Mouse (Mus musculus): Measurements from ENCODE around the gene Col13a1. TPM values are rescaled to one million over a fixed set of nuclear protein-coding genes. Genes with fewer than 3 reads are reported as not detected.

Gene Col13a1
- polyA plus RNA-seq, 1 experiment from 2014 or later, result 11.4 TPM

- peaks cover 33% of the 10 kb centered on the region for H3K4me1 ChIP-seq
- no peaks in the 10 kb centered on the region for H3K9me3 ChIP-seq
- no peak overlapping the region for H3K9ac ChIP-seq
- no peaks in the 10 kb centered on the region for H3K27me3 ChIP-seq
- H3K4me3 ChIP-seq, result no peak overlapping the region
- no peaks in the 10 kb centered on the region for H3K36me3 ChIP-seq
- H3K27ac ChIP-seq, result no peak overlapping the region
- no peak for ATAC-seq (ENCODE audit: insufficient number of reproducible peaks, insufficient read depth, low FRiP score, low TSS enrichment, low read depth)
- H3K4me2 ChIP-seq, result no peak overlapping the region
Observed at GRCm38 (mm10) chr10:61925691-61926090, 53.2 kb downstream of the Col13a1 start.

DNA sequence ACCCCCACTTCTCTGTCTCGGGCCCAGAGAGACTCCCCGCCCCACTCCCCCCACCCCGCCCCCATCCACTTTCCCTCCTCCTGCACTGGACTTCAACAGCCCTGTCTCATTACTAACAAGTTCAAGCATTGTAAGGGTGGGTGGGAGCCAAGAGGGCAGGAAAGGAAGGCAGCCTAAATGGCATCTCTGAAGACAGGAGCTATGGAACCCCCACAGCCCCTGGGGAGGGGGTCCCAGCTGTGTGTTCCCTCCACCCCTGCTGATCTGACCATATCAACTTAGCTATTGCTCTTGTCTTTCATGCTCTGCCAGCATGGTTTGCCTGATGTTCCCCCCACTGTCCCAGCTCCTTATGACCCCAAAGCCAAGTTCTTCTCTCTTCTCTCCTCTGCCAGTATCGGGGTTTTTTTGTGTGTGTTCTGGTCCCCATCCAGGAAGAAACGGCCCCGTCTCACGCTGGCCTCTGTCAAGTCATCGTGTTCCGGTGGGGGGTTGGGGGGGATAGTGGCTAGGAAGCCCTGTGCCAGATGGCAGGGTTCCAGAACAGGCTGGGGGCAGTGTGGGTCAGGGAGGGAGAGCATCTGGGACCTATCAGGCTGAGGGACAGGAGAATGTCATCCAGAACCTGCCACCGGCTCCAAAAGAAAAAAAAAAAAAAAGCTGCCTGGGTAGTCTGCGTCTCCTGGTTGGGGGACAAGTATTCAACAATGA is 58.1 kb downstream of the Col13a1 start:
- peak overlapping the region; percentile 89 for H3K27ac ChIP-seq
- peak overlapping the region; percentile 45 for H3K4me2 ChIP-seq
- no peaks in the 10 kb centered on the region for H3K9me3 ChIP-seq
- peak overlapping the region; percentile 49 for H3K9ac ChIP-seq
- 11% methylated on average over 11 of the region's 11 CpGs for WGBS
- H3K4me3 ChIP-seq, result no peak overlapping the region
- peak; percentile 35 for ATAC-seq (ENCODE audit: insufficient number of reproducible peaks, insufficient read depth, low FRiP score, low TSS enrichment, low read depth)
- no peaks in the 10 kb centered on the region for H3K36me3 ChIP-seq
- no peaks in the 10 kb centered on the region for H3K27me3 ChIP-seq
- peaks cover 24% of the 10 kb centered on the region for H3K4me1 ChIP-seq

- Histone ChIP-seq H3K36me3 (no peaks in the 10 kb centered on the region), H3K27ac (peak overlapping the region; percentile 89), H3K27me3 (no peaks in the 10 kb centered on the region), H3K9me3 (no peaks in the 10 kb centered on the region), H3K4me1 (peaks cover 24% of the 10 kb centered on the region), H3K4me3 (peak overlapping the region; percentile 7; the same call in 1 of the 2 replicates), H3K4me2 (peak overlapping the region; percentile 45), H3K9ac (peak overlapping the region; percentile 49; the same call in 1 of the 2 replicates)
- ATAC-seq (ENCODE audit: insufficient number of reproducible peaks, insufficient read depth, low FRiP score, low TSS enrichment, low read depth), result peak; percentile 66
- 16% methylated on average over 13 of the region's 13 CpGs for WGBS
Observed at GRCm38 (mm10) chr10:61919924-61920654, 58.8 kb downstream of the Col13a1 start.

- WGBS, result 78% methylated on average over 4 of the region's 4 CpGs
- H3K9me3 ChIP-seq, result no peaks in the 10 kb centered on the region
- H3K4me3 ChIP-seq, result no peak overlapping the region
- ATAC-seq (ENCODE audit: insufficient number of reproducible peaks, insufficient read depth, low FRiP score, low TSS enrichment, low read depth), result no peak
- H3K4me2 ChIP-seq, result 0 out of 2 replicates have a peak overlapping the region, but pooled peaks have one; percentile 45
- H3K9ac ChIP-seq, result peak overlapping the region; percentile 49; the same call in 1 of the 2 replicates
- peaks cover 24% of the 10 kb centered on the region for H3K4me1 ChIP-seq
- H3K27ac ChIP-seq, result peak overlapping the region; percentile 89
- H3K36me3 ChIP-seq, result no peaks in the 10 kb centered on the region
- H3K27me3 ChIP-seq, result no peaks in the 10 kb centered on the region
Observed at GRCm38 (mm10) chr10:61919496-61919895, 59.4 kb downstream of the Col13a1 start.

DNA sequence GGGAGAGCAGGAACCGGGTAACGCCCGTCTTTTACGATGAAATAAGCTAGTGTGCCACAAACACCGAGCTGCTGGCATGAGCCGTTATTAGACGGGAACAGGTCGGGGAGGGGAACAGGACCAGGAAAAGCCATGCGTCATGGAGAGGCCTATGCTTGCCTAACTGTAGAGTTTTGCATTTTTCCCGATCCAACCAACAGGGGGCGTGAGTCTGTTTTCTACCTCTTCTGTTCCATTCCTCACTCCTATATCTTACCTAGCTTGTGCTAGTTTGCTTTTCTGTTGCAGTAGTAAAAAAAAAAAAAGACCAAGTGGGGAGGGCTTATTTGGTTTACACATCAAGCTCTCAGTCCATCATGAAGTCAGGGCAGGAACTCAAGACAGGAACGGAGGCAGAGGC is 61.8 kb downstream of the Col13a1 start:
- 93% methylated on average over 12 of the region's 12 CpGs for WGBS
- Histone ChIP-seq H3K4me3 (no peak overlapping the region), H3K27ac (no peak overlapping the region), H3K9me3 (no peaks in the 10 kb centered on the region), H3K4me2 (no peak overlapping the region), H3K36me3 (no peaks in the 10 kb centered on the region), H3K9ac (no peak overlapping the region), H3K4me1 (peaks cover 24% of the 10 kb centered on the region), H3K27me3 (no peaks in the 10 kb centered on the region)
- no peak for ATAC-seq (ENCODE audit: insufficient number of reproducible peaks, insufficient read depth, low FRiP score, low TSS enrichment, low read depth)

DNA sequence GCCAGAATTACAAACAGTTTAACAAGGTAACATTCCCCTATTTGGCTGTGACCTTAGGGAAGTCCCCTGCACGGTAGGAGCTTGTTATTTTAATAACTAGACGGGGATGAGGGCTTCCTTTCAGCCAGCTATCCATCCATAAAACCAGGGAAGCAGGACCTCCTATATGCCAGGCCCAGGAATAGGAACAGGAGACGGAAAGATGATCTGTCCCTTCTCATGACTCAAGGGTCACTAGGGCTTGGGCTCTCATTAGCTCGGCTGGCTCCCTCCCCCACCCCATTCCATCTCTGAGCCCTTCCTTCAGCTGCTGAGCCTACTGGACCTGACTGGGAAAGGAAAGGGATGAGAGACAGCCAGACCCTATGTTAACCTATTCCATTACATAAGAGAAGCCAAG is 67.1 kb downstream of the Col13a1 start:
- Histone ChIP-seq H3K36me3 (no peaks in the 10 kb centered on the region), H3K4me2 (no peak overlapping the region), H3K4me3 (no peak overlapping the region), H3K27ac (no peak overlapping the region), H3K9me3 (no peaks in the 10 kb centered on the region), H3K4me1 (peaks cover 3% of the 10 kb centered on the region; the same call in 1 of the 2 replicates), H3K27me3 (no peaks in the 10 kb centered on the region), H3K9ac (no peak overlapping the region)
- ATAC-seq (ENCODE audit: insufficient number of reproducible peaks, insufficient read depth, low FRiP score, low TSS enrichment, low read depth), result no peak
- WGBS, result 42% methylated on average over 4 of the region's 4 CpGs

GRCm38 (mm10) chr10:61909004-61909403 is 69.9 kb downstream of the Col13a1 start:
- H3K27me3 ChIP-seq, result no peaks in the 10 kb centered on the region
- no peak for ATAC-seq (ENCODE audit: insufficient number of reproducible peaks, insufficient read depth, low FRiP score, low TSS enrichment, low read depth)
- H3K4me2 ChIP-seq, result no peak overlapping the region
- H3K4me1 ChIP-seq, result peaks cover 22% of the 10 kb centered on the region
- no peaks in the 10 kb centered on the region for H3K36me3 ChIP-seq
- no peaks in the 10 kb centered on the region for H3K9me3 ChIP-seq
- peak overlapping the region; percentile 8; the same call in 1 of the 2 replicates for H3K27ac ChIP-seq
- no peak overlapping the region for H3K9ac ChIP-seq
- WGBS, result 38% methylated on average over 3 of the region's 3 CpGs
- H3K4me3 ChIP-seq, result no peak overlapping the region

DNA sequence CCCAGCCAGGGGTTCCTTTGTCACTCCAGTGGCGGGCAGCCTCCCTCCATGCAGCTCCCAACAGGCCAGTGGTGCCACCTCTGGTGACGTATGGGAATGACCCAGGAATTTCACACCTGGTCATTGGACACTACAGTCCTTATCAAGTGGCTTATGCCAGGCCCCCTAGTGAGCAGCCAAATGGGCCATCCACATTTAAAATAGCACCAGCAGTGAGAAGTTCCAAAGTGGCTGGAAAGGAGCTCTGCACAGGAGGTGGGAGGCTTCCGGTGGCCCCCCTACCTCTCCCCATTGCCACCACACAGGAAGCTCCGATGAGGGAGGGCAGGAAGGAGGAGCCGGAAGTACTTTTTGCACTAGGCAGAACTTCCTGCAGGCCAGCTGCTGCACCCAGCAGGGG is 72.7 kb downstream of the Col13a1 start:
- no peaks in the 10 kb centered on the region for H3K36me3 ChIP-seq
- no peaks in the 10 kb centered on the region for H3K9me3 ChIP-seq
- H3K27me3 ChIP-seq, result no peaks in the 10 kb centered on the region
- H3K4me3 ChIP-seq, result no peak overlapping the region
- no peak overlapping the region for H3K27ac ChIP-seq
- H3K9ac ChIP-seq, result no peak overlapping the region
- no peak overlapping the region for H3K4me2 ChIP-seq
- H3K4me1 ChIP-seq, result peaks cover 28% of the 10 kb centered on the region
- WGBS, result 44% methylated on average over 5 of the region's 5 CpGs
- ATAC-seq (ENCODE audit: insufficient number of reproducible peaks, insufficient read depth, low FRiP score, low TSS enrichment, low read depth), result no peak

- H3K36me3 ChIP-seq, result no peaks in the 10 kb centered on the region
- 29% methylated on average over 8 of the region's 8 CpGs for WGBS
- no peak overlapping the region for H3K4me2 ChIP-seq
- no peaks in the 10 kb centered on the region for H3K9me3 ChIP-seq
- no peaks in the 10 kb centered on the region for H3K27me3 ChIP-seq
- 0 out of 2 replicates have a peak overlapping the region, but pooled peaks have one; percentile 39 for H3K27ac ChIP-seq
- no peak overlapping the region for H3K4me3 ChIP-seq
- peaks cover 28% of the 10 kb centered on the region for H3K4me1 ChIP-seq
- no peak for ATAC-seq (ENCODE audit: insufficient number of reproducible peaks, insufficient read depth, low FRiP score, low TSS enrichment, low read depth)
- 0 out of 2 replicates have a peak overlapping the region, but pooled peaks have one; percentile 21 for H3K9ac ChIP-seq
Observed at GRCm38 (mm10) chr10:61905308-61905707, 73.6 kb downstream of the Col13a1 start.

DNA sequence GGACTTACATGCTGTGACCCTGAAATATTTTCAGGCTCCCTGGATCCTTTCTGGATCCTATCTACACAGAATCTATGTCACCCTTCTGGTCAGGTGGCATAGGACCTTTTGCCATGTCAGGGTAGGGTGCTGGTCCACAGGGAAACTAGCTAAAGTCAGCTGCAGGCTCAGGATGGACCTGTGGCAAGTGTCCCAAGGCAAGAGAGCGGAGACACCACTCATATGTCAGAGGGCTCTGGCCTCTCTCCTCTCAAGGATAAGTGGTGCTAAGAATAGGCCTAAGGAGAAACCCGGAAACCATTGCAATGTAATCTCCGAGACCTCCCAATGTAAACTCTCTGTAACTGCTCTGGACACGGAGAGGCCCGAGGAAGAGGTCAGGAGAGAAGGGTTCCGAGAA is 80.8 kb downstream of the Col13a1 start:
- Histone ChIP-seq H3K4me3 (no peak overlapping the region), H3K27me3 (no peaks in the 10 kb centered on the region), H3K4me2 (no peak overlapping the region), H3K4me1 (0 out of 2 replicates have a peak, but pooled peaks cover 5% of the 10 kb centered on the region), H3K27ac (no peak overlapping the region), H3K9ac (no peak overlapping the region), H3K9me3 (no peaks in the 10 kb centered on the region), H3K36me3 (no peaks in the 10 kb centered on the region)
- no peak for ATAC-seq (ENCODE audit: insufficient number of reproducible peaks, insufficient read depth, low FRiP score, low TSS enrichment, low read depth)
- WGBS, result 86% methylated on average over 6 of the region's 6 CpGs

- Histone ChIP-seq H3K9me3 (no peaks in the 10 kb centered on the region), H3K4me1 (peaks cover 17% of the 10 kb centered on the region), H3K27ac (no peak overlapping the region), H3K4me2 (no peak overlapping the region), H3K9ac (no peak overlapping the region), H3K36me3 (no peaks in the 10 kb centered on the region), H3K4me3 (no peak overlapping the region), H3K27me3 (no peaks in the 10 kb centered on the region)
- 87% methylated on average over 5 of the region's 5 CpGs for WGBS
- ATAC-seq (ENCODE audit: insufficient number of reproducible peaks, insufficient read depth, low FRiP score, low TSS enrichment, low read depth), result no peak
Observed at GRCm38 (mm10) chr10:61894564-61894963, 84.3 kb downstream of the Col13a1 start.

DNA sequence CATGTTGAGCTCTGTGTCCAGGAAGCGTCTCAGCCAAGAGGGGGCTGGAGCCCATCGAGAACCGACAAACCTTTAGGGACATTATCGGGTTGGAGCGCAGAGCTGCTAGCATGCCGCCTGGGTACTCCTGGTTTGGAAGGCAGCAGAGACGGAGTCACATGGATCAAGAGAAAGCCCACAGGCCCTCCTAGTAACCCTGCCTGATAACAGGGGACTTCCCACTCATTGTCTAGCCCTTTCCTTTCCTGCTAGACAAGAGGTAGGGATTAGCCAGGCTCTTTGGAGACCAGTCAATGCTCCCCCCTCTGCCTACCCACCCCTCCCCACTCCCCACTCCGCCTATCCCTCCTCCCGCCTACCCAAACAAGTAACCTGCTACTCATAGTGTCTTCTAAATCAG is 87.8 kb downstream of the Col13a1 start:
- WGBS, result 70% methylated on average over 9 of the region's 9 CpGs
- no peaks in the 10 kb centered on the region for H3K9me3 ChIP-seq
- no peak overlapping the region for H3K9ac ChIP-seq
- no peak overlapping the region for H3K4me3 ChIP-seq
- peaks cover 36% of the 10 kb centered on the region for H3K4me1 ChIP-seq
- no peak overlapping the region for H3K27ac ChIP-seq
- no peaks in the 10 kb centered on the region for H3K27me3 ChIP-seq
- no peak overlapping the region for H3K4me2 ChIP-seq
- H3K36me3 ChIP-seq, result no peaks in the 10 kb centered on the region
- no peak for ATAC-seq (ENCODE audit: insufficient number of reproducible peaks, insufficient read depth, low FRiP score, low TSS enrichment, low read depth)

Measured in embryonic facial prominence, embryonic 13.5 days (tissue).